Mouse (Mus musculus) forebrain, embryonic 10.5 days (tissue): ENCODE measurements around the gene Lyst. TPM values are rescaled to one million over a fixed set of nuclear protein-coding genes. Genes with fewer than 3 reads are reported as not detected.
"Not testable (repeated sequence)": the region's sequence is repeated elsewhere in the genome, so short reads cannot be mapped to it uniquely, and the experiment has no call there.

Experiments used
- DNase-seq: peaks from one replicate; pipeline ENCODE4 v3.0.0-alpha.2; 2017; ENCODE audit warnings: low spot score; ENCODE audit errors: extremely low spot score
- H3K27ac ChIP-seq: fragments of 300-500 bp; sonication (generic); 2 replicates; pipeline ENCODE4 v1.5.1; 2016; ENCODE audit warnings: mild to moderate bottlenecking
- H3K27me3 ChIP-seq: fragments of 300-500 bp; sonication (generic); 2 replicates; pipeline ENCODE4 v1.6.1; 2016; ENCODE audit warnings: mild to moderate bottlenecking; ENCODE audit not compliant: poor library complexity, severe bottlenecking
- H3K36me3 ChIP-seq: fragments of 300-500 bp; sonication (generic); replicated peaks from 2 replicates; pipeline ENCODE4 v1.6.1; 2016; ENCODE audit warnings: mild to moderate bottlenecking, moderate library complexity
- H3K4me1 ChIP-seq: fragments of 300-500 bp; sonication (generic); 2 replicates; pipeline ENCODE4 v1.6.1; 2016
- H3K4me3 ChIP-seq: fragments of 300-500 bp; sonication (generic); 2 replicates; pipeline ENCODE4 v1.5.1; 2016; ENCODE audit warnings: mild to moderate bottlenecking, moderate library complexity
- H3K9me3 ChIP-seq: fragments of 300-500 bp; sonication (generic); 2 replicates; pipeline ENCODE4 v1.6.1; 2016; ENCODE audit warnings: mild to moderate bottlenecking, moderate library complexity
- WGBS: fragments of 180-500 bp; shearing (Covaris S2); methylation state at CpG from one replicate; pipeline ENCODE4 v1.1.7; 2016; 5-methylcytosine and 5-hydroxymethylcytosine counted together
- polyA plus RNA-seq: library from polyadenylated mRNA; unstranded; fragments of >200 nt; fragmentation: Nextera tagmentation; extraction: Ambion mirVana; gene quantifications from 2 replicates; pipeline ENCODE4 v1.2.1, GENCODE M21; 2016

The Lyst gene
- polyA plus RNA-seq, 1 experiment from 2014 or later = 2.7 TPM

DNA sequence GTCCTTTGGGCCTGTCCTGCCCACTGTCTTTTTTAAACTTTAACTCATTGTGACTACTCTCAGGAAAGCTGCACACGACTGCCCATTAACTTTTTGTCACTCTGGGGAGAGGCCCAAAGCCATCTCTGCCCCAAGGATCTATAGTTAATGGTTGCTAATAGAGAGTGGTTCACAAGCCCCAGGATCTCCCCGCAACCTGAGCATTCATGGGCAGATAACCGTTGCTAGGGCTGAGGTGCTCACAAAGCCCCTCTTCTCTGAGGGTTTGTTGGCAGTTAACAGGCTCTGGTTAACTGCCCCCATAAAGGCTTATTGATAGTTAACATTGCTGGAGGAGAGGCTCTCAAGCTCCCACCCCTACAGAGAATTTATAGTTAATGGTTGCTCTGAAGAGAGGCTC is 190.1 kb downstream of the Lyst start:
- no peak for DNase-seq
- Histone ChIP-seq H3K4me3 (no peak overlapping the region), H3K36me3 (peaks cover 9% of the 10 kb centered on the region), H3K9me3 (no peaks in the 10 kb centered on the region), H3K4me1 (peaks cover 22% of the 10 kb centered on the region), H3K27ac (no peak overlapping the region), H3K27me3 (peaks cover 39% of the 10 kb centered on the region)
- WGBS = 87% methylated on average over 3 of the region's 3 CpGs

DNA sequence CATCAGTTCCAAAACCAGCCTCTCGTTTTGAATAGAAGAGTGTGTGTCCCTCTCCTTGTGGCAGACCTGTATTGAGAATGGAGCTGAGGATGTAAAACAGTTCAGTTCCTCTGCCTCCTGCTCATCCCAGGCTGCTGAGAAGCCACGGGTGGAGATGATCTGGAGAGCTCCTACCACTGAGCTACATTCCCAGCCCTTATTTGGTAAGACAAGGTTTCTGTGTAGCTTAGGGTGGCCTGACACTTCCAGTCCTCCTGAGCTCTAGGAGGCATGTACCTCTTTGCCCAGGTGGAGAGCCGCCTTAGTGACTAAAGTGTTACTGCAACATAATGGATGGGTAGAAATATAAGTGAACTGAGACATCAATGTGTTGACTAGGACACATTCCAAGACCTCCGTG is 190.8 kb downstream of the Lyst start:
- 76% methylated on average over 4 of the region's 4 CpGs for WGBS
- H3K4me3 ChIP-seq = no peak overlapping the region
- H3K27ac ChIP-seq = no peak overlapping the region
- peaks cover 25% of the 10 kb centered on the region for H3K4me1 ChIP-seq
- peaks cover 9% of the 10 kb centered on the region for H3K36me3 ChIP-seq
- peaks cover 47% of the 10 kb centered on the region for H3K27me3 ChIP-seq
- H3K9me3 ChIP-seq = no peaks in the 10 kb centered on the region
- no peak for DNase-seq

DNA sequence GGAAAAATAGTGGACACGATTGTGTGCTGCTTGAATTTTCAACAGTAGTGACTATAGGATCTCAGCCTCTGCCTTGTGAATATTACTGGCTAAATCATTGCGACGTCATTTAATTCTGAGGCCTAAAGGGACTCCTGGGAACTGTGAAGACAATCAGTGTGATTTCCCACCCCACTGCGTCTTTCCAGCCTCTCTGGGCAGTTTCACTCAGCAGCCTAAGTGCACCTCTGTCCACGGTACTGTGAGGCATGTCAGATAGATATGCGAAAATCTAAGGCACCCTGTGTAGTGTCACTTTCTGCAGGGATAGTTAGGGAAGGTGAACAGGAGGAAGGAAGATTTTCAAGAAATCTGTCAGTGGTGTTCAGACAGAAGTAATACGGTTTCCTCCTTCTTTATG is 193.1 kb downstream of the Lyst start:
- H3K27me3 ChIP-seq = peaks cover 60% of the 10 kb centered on the region
- peak overlapping the region; percentile 57; the same call in 1 of the 2 replicates for H3K4me3 ChIP-seq
- no peak overlapping the region for H3K27ac ChIP-seq
- WGBS = 55% methylated on average over 7 of the region's 7 CpGs
- peaks cover 21% of the 10 kb centered on the region for H3K4me1 ChIP-seq
- no peaks in the 10 kb centered on the region for H3K36me3 ChIP-seq
- no peak for DNase-seq
- no peaks in the 10 kb centered on the region for H3K9me3 ChIP-seq

DNA sequence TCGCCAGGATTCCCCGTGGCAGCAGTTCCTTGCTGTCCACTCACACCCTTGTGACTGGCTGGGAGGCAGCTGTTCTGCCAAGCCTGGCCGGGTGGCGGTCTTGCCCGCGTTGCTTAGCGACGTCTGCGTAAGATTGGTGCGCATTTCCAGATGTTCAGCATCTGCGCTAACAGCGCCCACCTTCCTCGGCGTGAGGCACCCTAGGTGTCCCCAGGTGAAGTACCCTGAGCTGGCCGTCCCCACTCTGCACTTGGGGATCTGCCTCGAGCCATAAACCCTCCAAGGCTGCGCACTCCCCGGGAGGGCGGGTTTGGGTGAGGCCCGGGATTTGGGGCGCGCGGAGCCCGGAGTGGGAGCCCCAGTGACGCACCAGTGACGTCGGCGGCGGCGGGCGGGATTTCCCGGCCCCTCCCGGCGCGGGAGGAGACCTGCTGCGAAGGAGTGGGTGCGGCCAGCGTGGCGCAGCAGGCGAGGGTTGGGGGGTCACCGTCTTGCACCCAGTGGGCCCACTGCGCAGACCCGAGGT is 193.8 kb downstream of the Lyst start, which contains the start of gene Gng4:
TSS of gene Gng4 (plus strand) at position 166 of the 526 bp plus-strand sequence.
- Histone ChIP-seq H3K27me3 (peaks cover 60% of the 10 kb centered on the region), H3K9me3 (no peaks in the 10 kb centered on the region), H3K4me1 (peaks cover 21% of the 10 kb centered on the region), H3K27ac (no peak within 1 kb of the TSS), H3K4me3 (peak within 1 kb of the TSS; percentile 57), H3K36me3 (no peaks in the 10 kb centered on the region)
- under 1% methylated on average over 43 of the region's 43 CpGs for WGBS
- peak; percentile 44 for DNase-seq

DNA sequence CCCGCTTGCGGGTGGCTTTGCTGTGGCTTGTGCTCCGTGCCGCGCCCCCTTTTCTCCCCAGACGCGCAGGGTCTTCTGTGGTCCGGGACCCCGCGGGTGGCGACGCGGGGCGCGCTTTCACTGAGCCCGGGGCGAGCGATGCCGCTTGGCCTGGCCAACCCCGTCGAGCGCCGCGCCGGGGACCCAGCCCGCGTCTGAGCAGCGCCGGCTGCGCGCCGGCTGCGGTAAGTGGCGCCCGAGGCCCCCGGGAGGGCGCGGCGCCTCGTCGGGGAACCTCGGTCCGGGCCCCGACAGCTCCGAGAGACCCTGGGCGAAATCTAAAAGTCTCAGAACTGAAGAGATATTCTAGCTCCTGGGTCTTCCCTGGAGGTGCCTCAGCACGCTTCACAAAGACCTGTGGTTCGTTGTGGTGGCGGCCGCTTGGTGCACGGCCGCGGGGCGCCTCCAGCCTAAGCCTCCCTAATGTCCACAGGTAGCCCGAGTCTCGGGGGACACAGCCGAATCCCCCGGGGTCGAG is 194.3 kb downstream of the Lyst start:
- no peak overlapping the region for H3K27ac ChIP-seq
- H3K9me3 ChIP-seq = no peaks in the 10 kb centered on the region
- WGBS = under 1% methylated on average over 59 of the region's 59 CpGs
- DNase-seq = peak; percentile 22
- no peaks in the 10 kb centered on the region for H3K36me3 ChIP-seq
- peak overlapping the region; percentile 57 for H3K4me3 ChIP-seq
- peaks cover 60% of the 10 kb centered on the region for H3K27me3 ChIP-seq
- H3K4me1 ChIP-seq = peaks cover 21% of the 10 kb centered on the region

DNA sequence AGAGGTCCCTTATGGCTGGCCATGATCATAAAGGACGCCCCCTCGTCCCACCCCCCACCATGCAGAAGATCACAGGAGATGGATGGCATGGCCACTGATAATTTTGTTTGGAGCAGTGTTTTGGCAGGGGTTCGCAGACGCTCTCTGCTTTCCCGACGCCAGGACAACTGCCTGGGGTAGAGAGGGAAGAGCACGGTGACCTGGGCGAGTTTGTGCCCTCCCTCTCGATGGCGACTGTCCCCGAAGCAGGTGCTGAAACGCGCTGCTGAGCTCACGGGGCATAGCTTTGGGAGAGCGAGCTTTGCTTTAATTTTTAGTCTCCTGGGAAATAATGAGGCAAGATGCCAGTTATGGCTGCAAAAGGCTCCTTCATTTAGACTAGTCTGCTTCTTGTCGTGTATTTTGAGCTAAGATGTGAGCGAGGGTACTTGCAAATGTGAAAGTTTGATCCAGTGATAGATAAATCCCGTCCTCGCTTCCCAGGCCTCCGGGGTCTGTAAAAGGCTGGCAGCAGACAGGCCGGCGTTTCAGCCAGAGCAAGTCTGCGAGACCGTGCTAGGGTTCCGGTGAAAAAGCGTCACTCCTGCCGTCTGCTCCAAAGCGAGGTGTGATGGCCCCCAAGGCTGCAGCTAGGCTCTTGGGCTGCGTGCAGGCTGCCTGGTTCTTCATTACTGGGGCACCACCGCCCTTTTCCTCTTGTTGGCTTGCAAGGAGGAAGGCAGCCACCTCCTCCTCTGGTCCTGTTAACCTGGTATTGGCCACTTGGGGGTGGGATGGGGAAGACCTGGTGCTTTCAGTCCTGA is 195.0 kb downstream of the Lyst start:
- no peaks in the 10 kb centered on the region for H3K9me3 ChIP-seq
- H3K27me3 ChIP-seq = peaks cover 60% of the 10 kb centered on the region
- peaks cover 21% of the 10 kb centered on the region for H3K4me1 ChIP-seq
- peak overlapping the region; percentile 57 for H3K4me3 ChIP-seq
- no peaks in the 10 kb centered on the region for H3K36me3 ChIP-seq
- DNase-seq = peak; percentile 36
- WGBS = 2% methylated on average over 30 of the region's 30 CpGs
- no peak overlapping the region for H3K27ac ChIP-seq

DNA sequence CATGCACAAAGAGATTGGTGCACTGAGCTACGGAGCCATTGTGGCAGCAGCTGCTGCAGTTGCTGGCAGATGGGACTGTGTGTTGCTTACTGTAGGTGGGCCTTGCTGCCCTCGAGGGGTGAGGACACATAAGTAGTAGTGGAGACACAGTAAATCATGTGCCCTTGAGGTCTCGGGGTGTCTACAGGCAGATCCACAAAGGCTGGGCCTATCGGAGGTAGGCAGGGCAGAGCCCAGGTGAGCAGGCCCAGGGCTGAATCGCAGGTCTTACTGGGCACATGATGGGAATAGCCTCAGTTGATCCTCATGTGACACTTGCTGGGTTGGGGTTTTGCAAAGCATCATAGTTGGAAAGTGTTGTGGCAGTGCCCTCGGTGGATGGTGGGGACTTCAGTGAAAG is 196.8 kb downstream of the Lyst start:
- peaks cover 54% of the 10 kb centered on the region for H3K27me3 ChIP-seq
- peaks cover 21% of the 10 kb centered on the region for H3K4me1 ChIP-seq
- 86% methylated on average over 6 of the region's 6 CpGs for WGBS
- H3K9me3 ChIP-seq = no peaks in the 10 kb centered on the region
- no peak for DNase-seq
- no peak overlapping the region for H3K4me3 ChIP-seq
- no peak overlapping the region for H3K27ac ChIP-seq
- H3K36me3 ChIP-seq = no peaks in the 10 kb centered on the region

DNA sequence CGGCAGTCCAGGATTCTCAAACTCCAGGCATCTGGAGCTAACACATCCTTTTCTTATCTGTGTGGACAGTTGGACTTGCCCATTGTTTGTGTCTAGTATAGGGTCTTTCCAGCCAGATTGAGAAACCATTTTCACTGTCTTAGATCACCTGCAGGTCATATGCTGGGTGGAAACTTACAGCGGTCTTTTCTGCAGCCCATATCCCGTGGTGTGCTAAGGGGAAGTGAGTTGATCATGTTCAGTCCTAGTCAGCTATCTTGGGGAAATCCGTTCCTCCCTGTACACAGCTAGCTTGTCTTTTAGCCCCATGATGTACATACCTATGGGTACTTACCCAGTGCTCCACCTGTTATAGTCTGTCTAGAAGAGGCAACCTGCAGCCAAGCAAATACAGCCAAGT is 197.9 kb downstream of the Lyst start:
- Histone ChIP-seq H3K36me3 (no peaks in the 10 kb centered on the region), H3K27ac (no peak overlapping the region), H3K4me1 (peaks cover 21% of the 10 kb centered on the region), H3K4me3 (no peak overlapping the region), H3K9me3 (no peaks in the 10 kb centered on the region), H3K27me3 (peaks cover 43% of the 10 kb centered on the region)
- no peak for DNase-seq
- 89% methylated on average over 4 of the region's 4 CpGs for WGBS

DNA sequence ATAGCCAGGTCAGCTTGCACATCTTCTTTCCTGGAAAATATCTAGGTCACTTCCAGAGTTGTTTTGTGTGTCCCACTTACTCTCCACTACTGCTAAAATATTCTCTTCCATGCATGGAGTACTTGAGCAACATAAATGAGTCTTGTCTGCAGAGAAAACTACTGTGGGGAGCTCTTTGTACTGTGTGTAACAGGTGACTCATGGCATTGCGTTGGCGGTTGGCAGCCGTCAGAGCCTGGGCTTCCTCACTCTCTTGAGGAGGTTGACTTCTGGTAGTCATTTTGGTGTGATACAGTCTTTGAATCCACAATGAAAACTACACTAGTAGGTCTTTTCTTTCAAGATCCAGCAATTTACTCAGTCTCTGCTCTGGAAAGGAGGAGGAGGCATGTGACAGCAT is 201.8 kb downstream of the Lyst start:
- H3K27me3 ChIP-seq = peaks cover 4% of the 10 kb centered on the region
- no peaks in the 10 kb centered on the region for H3K36me3 ChIP-seq
- H3K9me3 ChIP-seq = no peaks in the 10 kb centered on the region
- no peak overlapping the region for H3K27ac ChIP-seq
- DNase-seq = no peak
- H3K4me3 ChIP-seq = no peak overlapping the region
- H3K4me1 ChIP-seq = no peaks in the 10 kb centered on the region
- 93% methylated on average over 3 of the region's 3 CpGs for WGBS

DNA sequence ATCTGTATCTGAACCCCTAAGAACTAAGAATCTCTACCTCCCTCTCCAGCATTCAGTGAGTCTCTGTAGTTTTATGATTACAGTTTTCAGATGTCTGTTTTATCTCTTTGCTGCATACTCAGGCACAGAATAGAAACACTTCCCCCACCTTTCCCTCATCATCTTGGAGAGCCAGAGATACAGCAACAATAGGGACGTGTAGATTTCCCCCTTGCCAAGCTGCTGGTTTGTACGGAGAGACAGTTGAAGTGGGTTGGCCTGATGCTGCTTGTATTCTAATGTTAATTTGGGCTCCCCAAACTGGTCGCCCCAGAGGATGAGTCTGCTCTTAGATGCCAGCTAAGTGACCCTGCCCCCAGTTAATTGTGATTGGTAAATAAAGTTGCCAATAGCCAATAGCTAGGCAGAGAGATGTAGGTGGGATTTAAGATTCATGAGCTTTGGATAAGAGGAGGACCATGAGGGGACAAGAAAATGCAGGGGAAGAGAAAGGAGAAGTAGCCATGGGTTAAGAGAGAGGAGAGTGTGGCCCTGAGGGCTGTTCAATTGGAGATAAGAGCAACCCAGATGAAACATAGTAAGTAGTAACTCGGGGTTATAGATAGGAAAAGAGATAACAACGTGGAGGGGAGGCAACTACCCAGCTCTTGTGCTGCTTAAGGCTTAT is 205.1 kb downstream of the Lyst start:
- H3K36me3 ChIP-seq = no peaks in the 10 kb centered on the region
- no peak overlapping the region for H3K4me3 ChIP-seq
- no peaks in the 10 kb centered on the region for H3K9me3 ChIP-seq
- H3K27ac ChIP-seq = no peak overlapping the region
- no peaks in the 10 kb centered on the region for H3K4me1 ChIP-seq
- no peak for DNase-seq
- 33% methylated on average over 5 of the region's 5 CpGs for WGBS
- no peaks in the 10 kb centered on the region for H3K27me3 ChIP-seq

DNA sequence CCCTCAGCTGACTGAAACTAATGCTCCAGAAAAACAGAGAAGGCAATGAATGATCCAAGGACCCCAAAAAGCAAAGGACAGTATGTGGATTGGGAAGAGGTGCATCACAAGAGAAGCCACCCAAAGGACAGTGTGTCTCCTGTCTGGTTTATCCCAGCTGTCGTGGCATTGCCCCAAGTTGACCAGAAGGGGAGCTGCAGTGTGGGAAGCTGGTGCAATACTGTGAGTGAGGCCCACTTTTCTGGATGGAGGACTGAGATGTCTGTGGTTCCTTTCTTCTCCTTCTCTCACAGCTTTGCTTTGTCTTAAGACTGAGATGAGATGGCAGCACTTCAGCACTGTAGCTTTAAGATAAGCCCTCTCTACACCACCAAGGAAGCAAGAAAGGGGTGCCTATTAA is 205.9 kb downstream of the Lyst start:
- Histone ChIP-seq H3K4me3 (no peak overlapping the region), H3K4me1 (no peaks in the 10 kb centered on the region), H3K9me3 (no peaks in the 10 kb centered on the region), H3K27ac (no peak overlapping the region), H3K36me3 (no peaks in the 10 kb centered on the region), H3K27me3 (no peaks in the 10 kb centered on the region)
- 91% methylated on average over 1 of the region's 1 CpGs for WGBS
- DNase-seq = no peak

DNA sequence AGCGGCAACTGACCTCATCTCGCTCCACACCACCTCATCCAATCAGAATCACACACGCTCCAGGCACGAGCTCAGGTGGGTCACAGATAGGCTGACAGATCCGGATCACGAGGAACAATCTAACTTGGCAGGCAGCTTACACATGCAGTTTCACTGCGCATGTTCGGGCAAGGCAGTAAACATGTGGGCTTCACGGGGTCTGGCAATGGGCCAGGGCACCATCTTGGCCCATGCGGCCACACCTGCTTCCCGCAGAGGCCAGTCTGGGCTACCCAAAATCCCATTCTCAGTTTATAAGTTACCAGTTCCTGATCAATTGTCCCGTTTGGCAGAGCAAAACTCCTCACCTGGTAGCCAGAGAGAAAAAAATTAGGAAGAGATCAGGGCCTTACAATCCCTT is 207.6 kb downstream of the Lyst start:
- not testable (repeated sequence) for H3K36me3 ChIP-seq, H3K27me3 ChIP-seq, H3K27ac ChIP-seq, DNase-seq, H3K4me1 ChIP-seq, H3K9me3 ChIP-seq, H3K4me3 ChIP-seq
- 96% methylated on average over 12 of the region's 12 CpGs for WGBS

DNA sequence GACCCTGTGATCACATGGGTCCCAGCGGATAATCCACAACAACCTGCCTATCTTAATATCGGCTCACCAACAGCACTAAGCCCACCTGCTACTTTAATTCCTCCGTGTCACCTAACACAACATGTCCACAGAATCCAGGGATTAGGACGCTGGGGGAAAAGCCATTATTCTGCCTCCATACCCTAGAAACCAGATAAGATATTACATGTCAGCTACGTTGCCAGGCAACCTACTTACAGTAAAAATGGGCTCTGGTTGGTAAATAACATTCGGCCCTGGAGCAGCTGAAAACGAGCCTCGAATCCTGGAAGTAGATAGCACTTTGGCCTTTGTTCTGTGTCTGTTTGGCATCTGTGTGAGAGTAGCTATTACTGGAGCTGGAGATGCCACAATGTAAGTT is 208.6 kb downstream of the Lyst start:
- DNase-seq = no peak
- WGBS = 91% methylated on average over 8 of the region's 8 CpGs
- H3K27me3 ChIP-seq = no peaks in the 10 kb centered on the region
- no peaks in the 10 kb centered on the region for H3K4me1 ChIP-seq
- no peak overlapping the region for H3K4me3 ChIP-seq
- H3K27ac ChIP-seq = no peak overlapping the region
- H3K36me3 ChIP-seq = no peaks in the 10 kb centered on the region
- H3K9me3 ChIP-seq = no peaks in the 10 kb centered on the region
